Mouse (Mus musculus) testis, adult 2 months (tissue): ENCODE data around the gene Maco1.

Experiments
- CTCF ChIP-seq: fragments of 200-500 bp; IDR thresholded peaks from 2 replicates; pipeline ENCODE4 v1.5.1; 2012; ENCODE audit warnings: low read depth, mild to moderate bottlenecking, inconsistent platforms, low read length, moderate library complexity; ENCODE audit not compliant: control insufficient read depth, insufficient read depth, insufficient replicate concordance
- POLR2A ChIP-seq: fragments of 200-500 bp; IDR thresholded peaks from 2 replicates; pipeline ENCODE4 v1.6.1; 2012; ENCODE audit warnings: low read depth, mild to moderate bottlenecking, inconsistent platforms, low read length, moderate library complexity; ENCODE audit not compliant: control insufficient read depth

DNA sequence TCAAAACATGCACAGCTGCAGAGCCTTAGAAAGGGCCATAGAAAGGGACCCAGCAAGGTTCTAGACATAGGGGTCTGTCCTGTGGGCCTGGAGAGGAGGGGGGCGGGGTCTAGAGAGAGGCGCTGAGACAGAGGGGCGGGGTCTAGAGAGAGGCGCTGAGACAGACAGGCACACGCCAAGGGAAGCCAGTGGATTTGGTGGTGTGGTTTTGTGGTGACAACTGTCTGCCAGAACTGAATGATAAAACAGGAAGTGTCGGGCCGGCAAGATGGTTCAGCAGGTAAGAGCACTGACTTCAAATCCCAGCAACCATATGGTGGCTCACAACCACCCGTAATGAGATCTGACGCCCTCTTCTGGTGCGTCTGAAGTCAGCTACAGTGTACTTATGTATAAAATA, 66.2 kb downstream of the Maco1 start:
- TF ChIP-seq POLR2A (no peak), CTCF (no peak)
